Mouse (Mus musculus) gastrocnemius, adult 18-20 months (tissue): ENCODE measurements at regions not wholly inside any gene's neighbourhood (a gene's known extent, or its start where the extent isn't known, plus 50 kb on each side); places are given as distances from the start of the nearest gene placed in this dataset.
"Not testable (repeated sequence)": the region's sequence is repeated elsewhere in the genome, so short reads cannot be mapped to it uniquely, and the experiment has no call there.

Experiments
- DNase-seq: peaks from one replicate; pipeline ENCODE4 v3.0.0; 2021; ENCODE audit warnings: low spot score

DNA sequence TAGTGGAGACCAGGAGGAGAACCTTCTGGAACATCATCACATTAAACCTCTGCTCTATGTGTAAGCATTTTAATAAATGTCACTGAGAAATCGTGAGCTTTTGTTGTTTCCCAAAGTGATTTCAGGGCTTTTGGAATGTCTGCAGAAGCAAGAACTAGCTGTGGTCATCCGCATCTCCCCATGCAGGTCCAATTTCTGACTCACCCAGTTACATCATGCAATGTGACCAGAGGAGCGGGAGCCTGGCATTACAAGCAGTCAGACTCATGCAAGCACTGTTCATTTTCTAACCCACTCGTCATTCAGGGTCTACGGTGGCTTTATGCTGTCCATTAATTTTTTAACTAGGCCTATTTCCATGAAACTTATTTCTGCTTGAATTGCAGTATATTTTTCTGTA is 151.2 kb upstream of the Supt20 start:
- DNase-seq = peak; percentile 51

DNA sequence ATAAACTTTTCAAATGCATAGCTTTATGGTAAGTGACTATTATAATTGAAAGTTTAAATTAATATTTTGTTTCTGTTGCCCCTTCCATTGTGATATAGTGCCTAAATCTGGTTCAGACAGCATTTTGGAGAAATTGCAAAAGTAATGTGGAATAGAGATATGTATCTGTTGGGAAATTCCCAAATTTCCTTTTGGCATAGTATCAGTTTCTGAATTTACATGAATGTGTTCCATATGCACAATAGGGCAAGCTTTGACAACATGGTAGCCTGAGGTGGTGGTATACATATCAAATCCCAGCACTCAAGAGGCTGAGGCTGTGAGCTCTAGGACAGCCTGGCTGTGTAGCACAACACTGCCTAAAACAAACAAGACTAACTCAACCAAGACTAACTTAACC is 147.2 kb upstream of the Supt20 start:
- no peak for DNase-seq

DNA sequence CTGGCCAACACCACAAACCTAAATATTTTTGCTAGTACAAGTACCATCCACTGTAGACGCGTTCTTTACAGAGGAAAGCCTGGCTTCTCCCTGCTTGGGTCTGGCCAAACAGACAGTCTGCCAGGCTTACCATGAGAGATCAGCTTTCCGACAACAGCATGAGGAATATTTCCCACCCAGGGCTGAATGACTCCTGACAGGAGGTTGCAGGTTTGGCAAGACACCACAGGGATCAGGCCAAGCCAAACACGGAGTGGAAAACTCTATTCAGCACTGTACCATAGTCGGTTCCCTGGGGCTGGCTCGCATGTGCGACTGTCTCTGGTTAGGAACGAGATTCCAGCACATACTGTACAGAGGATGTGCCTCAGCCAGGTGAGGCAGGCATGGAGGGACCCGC is 140.7 kb upstream of the Supt20 start:
- peak; percentile 2 for DNase-seq

DNA sequence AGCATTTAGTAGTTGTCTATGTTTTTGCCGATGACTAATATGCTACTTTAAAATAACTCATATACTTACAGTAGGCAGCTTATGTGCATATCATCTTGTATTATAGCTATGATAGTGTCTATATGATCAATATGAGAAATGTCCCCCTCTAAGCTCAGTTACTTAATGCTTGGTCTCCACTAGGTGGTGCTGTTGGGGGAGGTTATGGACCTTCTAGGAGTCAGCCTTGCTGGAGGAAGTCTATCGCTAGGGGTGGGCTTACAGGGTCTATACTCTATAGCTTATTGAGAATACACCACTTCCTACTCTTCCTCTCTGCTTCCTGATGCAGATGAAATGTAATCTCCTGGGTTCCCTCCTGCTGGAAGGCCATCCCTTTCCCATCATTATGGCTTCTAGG is 136.7 kb upstream of the Supt20 start:
- DNase-seq = no peak

DNA sequence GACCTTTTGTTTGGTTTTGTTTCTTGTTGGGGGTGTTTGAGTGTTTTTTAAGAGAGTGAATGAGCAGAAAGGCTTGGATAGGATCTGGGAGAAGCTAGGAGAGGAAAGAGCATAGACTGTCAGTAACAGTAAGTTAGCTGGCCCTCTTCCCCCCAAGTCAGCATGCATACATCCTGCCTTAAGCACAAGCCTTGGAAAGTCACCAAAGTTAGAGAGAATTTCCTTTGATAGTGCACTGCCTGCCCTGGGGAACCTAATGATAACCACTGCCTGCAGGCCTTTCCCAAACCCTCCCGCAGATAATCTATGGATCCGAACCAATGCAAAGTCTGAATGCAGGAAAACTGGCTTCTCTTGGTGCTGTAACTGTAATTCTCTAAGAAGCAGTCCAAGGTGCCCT is 133.6 kb upstream of the Supt20 start:
- DNase-seq = no peak

DNA sequence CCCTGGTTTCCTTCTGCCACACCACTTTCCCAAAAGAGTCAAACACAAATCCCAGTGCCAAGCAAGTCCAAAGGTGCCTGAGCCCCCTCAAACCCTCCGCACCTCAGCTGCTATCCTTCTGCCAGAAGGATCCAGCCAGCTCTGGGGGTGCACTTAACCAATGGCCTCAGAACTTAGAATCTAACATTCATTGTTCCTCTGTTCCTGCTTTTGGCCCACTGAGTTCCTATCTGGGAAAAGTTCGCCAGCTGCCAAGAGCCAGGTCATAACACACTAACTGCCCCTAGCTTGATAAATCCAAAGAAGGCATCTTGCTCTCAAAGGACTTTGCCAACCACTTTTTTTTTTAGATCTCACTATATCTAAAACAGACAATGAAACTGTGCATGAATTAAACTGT is 133.1 kb upstream of the Supt20 start:
- DNase-seq = no peak

DNA sequence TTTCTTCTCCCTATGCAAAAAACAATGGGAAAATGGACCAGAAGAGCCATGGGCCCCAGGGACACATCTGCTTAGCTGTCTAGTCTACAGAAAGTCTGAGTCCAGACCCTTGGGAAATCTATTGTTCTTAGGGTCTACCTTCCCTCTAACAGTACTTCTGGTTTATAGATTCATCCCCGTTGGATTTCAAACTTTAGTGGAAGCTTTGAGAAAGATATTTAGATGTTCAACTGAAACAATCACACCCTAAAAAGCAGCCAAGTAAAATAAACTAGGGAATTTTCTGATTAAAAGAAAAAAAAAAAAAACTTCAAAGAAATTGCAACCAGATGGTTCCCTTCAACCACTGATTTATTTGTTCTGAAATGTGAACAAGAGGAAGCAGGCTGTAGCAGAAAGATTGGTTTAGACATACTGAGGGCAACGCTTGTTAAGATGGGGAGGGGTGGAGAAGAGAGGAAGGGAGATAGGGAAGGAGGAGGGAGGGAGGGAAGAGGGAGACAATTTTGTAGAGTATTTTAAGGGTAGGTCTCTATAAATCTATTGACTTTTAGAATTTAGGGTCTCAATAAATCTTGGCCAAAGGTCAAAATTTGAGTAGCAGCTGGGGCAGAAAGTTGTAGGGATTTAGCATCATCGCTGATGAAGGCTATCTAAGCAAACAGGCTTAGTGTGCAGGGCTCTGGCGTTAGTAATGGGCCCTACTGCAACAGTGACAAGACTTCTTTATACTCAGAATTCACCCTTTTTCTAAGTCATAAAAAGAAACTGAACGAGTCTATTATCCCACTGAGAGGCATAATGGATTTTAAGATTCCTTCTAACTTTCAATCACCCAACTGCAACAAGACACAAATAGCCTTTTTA is 132.3 kb upstream of the Supt20 start:
- no peak for DNase-seq

DNA sequence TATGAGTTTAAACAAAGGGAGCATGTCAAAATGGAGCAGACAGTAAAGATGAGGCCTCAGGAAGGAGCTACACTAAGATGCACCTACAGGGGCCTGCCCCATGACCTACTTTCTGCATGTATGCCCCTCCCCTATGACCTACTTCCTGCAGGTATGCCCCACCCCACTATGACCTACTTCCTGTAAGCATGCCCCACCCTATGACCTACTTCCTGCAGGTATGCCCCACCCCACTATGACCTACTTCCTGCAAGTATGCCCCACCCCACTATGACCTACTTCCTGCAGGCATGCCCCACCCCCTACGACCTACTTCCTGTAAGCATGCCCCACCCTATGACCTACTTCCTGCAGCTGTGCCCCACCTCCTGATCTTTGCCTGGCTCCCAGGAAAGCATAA is 125.3 kb upstream of the Supt20 start:
- no peak for DNase-seq

DNA sequence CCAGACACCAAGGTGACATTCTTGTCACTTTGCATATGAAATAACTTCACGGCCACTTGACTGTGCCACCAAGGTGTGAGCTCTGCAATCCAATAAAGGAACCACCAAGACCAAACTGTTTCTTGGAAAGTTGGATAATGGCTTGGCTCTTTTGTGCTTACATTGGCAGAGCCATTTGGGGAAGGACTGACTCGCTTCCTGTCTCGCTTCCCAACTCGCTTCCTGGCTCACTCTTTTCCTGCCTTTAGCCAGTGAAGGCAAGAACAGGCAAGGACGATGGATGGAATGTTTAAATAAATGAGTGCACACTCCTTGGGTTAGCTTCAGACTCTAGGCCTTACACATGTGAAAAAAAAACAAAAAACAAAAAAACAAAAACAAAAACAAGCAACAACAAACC is 124.5 kb upstream of the Supt20 start:
- DNase-seq = no peak

DNA sequence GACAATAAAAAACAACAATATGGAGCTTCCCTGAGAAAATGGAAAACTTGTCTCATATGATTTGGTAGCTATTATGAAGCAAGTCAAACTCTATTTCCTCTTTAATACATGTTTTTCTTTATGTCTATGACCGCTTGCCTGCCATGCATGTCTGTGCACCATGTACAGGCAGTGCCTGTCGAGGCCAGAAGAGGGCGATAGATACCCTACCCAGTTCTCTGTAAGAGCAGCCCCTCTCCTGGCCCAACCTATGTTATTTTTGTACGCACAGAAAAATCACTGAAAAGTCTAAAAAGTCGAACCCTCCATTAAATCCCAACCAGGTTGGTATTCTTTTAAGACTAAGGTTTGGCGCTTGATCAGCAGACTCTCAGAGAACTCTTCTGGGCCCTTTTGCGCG is 122.1 kb upstream of the Supt20 start:
- DNase-seq = no peak

DNA sequence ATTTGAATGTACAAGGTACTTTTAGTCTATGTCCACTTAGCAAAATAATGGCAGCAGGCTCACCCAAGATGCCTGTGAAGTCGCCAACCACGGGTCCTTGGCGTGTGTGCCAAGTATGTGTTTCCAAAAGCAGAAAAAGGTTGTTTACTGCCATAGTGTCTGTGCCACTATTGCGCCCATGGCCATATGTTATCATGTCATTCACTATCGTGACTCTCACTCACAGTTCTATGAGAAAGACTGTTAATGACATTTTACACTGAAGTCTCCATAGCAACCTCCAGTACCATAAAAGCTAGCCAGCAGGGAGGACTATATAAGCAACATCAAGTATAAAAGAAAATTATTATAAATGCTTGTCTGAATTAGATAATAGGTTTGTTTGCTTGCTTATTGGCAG is 114.8 kb upstream of the Supt20 start:
- DNase-seq = no peak

DNA sequence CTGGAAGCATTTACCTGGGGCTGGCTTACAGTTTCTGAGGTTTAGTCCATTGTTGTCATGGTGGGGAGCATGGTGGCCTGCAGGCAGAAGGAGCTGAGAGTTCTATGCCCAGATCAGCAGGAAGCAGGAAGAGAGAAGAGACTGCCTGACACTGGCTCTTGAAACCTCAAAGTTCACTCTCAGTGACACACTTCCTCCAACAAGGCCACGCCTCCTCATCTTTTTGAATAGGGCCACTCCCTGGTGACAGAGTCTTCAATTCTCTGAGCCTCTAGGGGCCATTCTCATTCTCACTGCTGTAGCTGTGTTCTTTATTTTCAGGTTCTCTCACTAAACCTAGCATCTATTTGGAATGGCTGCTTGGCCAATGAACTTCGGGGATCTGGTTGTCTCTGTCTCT is 113.2 kb upstream of the Supt20 start:
- DNase-seq = no peak

DNA sequence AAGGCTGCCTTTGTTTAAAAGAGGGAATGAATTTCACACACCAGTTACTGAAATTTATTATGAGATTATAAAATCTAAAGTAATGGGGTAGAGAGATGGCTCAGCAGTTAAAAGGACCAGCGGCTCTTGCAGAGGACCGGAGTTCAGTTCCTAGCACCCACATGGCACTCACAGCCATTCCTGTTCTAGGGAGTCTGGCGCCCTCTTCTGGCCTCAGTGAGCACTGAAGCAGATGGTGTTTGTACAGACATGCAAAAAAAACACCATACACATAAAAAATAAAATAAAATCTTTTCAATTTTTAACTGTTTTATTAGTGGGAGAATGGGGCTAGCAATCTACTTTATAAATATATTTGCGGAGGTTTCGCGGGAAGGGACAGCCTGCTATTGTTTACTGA is 112.3 kb upstream of the Supt20 start:
- no peak for DNase-seq

DNA sequence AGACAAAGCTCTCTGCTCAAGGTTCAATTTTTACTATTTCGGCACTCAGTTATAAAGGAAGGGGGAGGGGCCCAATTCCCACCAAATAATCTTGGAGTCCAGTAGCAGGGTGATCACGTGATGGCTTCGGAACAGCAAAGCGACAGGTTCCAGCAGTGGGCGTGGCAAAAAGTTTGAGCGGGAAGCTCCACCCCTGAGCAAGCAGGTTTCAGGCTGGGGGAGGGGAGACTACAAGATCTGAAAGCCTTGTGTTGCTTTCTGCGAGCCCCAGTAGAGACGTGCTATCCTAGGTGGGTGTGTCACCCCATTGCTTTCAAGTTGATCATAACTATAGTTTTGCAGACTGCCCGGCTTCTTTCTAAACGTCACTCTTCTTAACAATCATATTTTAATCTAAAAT is 106.8 kb upstream of the Supt20 start:
- DNase-seq = not testable (repeated sequence)

DNA sequence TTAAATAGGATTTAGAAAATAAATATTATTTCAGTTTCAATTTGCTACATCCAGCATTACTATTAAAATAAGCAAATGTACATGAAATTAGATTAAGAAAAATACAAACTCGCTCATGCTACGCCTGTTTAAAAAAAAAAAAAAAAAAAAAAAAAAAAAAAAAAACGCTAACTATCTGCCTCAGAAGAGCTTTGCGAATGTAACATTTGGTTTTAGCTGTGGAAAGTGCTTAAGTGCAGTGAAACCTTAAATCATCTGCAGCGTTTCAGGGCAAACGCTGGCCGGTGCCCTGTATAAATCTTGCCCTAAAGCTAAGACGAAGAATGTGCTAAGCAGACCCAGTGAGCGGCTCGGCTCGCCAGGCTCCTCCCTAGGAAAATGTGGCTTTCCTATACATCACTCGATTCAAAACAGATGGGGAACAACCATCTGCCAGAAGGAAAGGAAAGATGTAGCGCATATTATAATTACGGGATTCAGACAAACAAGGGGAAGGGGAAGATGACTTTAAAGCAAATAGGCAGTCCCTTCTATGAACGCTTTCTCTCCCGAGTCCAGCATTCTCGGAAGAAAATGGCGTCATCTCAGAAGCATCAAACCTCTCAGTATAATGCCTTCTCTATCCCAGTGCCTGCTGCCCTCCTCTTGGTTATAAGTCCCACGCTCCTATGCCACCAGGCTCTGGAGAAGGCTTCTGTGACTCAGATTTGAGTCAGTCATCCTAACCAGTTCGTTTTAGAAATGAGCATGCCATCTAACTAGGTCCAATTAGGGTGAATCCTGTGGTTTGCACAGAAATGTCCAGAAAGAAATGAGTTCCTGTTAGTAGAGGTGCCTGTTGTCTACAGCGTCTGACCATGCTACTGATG is 105.2 kb upstream of the Supt20 start:
- no peak for DNase-seq

DNA sequence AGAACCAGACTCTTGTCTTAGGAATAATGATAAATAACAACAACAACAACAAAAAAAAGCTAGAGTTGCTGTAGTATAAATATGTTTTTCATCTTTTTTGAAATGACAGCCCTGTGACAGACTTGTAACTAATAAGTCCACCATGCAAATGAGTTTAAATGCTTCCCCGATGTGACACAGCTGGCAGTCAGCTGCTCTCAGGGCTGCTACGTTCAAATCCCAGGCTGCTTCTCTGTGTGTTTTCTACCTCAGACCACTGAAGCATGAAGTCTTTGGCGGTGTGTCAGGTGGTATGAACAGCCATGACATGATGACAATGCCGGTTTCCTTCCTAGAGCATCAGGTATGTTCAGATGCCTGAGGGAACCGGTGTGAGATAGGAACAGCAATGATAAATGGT is 104.4 kb upstream of the Supt20 start:
- no peak for DNase-seq

DNA sequence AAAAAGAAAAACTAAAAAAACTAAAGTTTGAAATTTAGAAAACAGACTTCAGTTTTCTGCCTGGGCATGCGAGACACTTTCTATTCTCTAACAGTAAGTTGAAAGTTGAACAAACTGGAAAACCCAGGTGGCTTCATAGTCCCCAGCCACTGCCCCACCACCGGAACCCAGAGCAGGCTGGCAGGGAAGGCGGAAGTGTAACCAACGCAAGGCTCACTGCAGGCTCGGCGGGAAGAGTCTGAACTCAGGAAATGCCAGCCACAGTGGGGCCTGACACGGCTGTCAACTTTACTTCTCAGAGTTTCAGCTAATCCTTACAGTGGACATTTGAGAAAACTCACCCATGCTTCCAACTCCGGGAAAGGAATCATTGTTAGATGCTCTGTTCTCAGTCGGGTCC is 102.6 kb upstream of the Supt20 start:
- no peak for DNase-seq

DNA sequence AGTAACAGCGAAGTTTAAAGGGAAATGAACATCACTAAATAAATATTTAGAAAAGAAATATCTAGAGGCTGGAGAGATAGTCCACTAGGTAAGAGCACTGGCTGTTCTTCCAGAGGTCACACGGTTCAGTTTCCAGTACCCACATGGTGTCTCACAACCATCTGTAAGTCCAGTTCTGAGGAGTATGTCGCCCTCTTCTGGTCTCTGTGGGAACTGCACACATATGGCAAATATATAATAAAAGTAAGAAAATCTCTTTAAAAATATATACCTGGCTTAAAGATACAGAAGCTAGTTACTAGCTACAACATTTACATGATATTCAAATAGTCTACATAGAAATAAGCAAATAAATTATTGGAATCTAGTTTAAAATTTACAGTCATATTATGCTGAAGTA is 101.4 kb upstream of the Supt20 start:
- no peak for DNase-seq

DNA sequence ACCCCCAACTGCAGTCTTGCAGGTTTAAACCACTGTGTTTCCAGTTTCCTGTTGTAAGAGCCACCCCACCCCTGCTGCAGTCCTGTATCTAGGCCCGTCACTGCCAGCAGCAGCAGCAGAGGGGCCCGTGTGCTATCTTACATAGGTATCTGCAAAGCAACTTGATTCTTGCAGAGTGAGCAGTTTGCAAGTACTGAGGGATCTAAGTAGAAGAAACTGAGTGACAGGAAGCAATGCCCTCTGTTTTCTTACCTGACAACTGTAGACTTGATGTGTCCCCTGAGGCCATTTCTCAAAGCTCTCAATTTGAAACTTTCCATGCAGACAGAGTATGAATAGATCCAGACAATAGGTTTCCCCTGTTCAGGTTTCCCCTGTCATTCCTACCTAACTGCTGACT is 100.5 kb upstream of the Supt20 start:
- DNase-seq = no peak

DNA sequence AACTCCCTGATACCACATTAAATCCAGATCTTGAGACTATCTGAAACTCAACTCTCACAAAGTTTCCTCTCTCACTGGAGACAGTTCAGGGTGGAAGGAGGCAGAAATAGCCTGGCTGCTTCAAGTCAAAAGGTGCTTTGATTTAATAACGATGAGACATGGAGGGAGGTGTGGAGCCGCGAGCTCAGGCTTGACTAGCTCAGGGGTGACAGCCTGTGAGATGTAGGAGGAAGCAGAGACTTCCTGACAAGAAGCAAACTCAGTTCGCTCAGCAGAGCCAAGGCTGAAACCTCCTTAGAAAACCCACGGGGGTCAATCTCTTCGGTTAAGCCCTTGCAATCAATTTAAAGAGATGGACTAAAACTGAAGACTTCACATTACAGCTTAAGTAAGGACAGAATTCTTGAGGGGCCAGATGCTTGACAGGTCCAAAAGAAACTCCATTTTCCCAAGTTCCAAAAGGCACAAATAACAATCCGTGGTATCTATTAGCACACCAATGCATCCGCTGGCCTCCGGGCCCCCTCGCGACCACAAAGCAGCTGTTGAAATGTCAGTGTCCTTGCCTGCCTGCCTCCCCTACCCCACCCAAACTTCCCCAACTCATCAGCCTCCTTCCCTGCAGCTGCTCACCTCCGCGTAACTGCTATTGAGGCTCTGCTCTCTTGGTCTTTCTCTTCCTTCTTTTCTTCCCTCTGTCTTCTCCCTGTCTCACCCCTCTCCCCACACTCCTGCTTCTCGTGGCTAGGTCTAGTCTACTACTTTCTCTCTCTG is 99.8 kb upstream of the Supt20 start:
- DNase-seq = no peak

DNA sequence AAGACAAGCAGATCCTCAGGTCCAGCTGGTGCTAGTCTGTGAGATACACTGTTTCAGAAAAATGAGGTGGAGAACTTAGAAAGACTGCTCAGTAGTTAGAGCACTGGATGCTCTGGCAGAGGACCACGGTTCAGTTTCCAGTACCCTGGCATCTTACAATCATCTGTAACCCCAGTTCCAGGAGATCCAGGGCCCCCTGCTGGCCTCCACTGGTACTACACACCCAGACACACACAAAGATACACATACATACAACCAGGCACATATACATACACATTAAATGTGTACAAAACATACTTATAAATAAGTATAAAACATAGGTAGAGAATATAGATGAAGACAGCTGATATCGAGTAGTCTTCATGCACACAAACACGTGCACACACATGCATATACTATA is 97.4 kb upstream of the Supt20 start:
- DNase-seq = no peak
